Mouse (Mus musculus) heart, embryonic 16.5 days (tissue): Measurements from ENCODE around the gene Pcyt1a. TPM values are rescaled to one million over a fixed set of nuclear protein-coding genes. Genes with fewer than 3 reads are reported as not detected.

Experiments used
- ATAC-seq: fragments of 200-750 bp; cut with Nextera tagmentation; replicated peaks from 2 replicates; pipeline ENCODE4 v1.8.0; 2017; ENCODE audit warnings: moderate number of reproducible peaks; ENCODE audit not compliant: insufficient read depth, low FRiP score; ENCODE audit errors: extremely low read depth
- H3K27ac ChIP-seq: fragments of 300-500 bp; sonication (generic); 2 replicates; pipeline ENCODE4 v1.5.1; 2014; ENCODE audit warnings: mild to moderate bottlenecking, low read length, control low read depth, moderate library complexity
- H3K27me3 ChIP-seq: fragments of 300-500 bp; sonication (generic); 2 replicates; pipeline ENCODE4 v1.6.1; 2014; ENCODE audit warnings: low read length, mixed read lengths; ENCODE audit not compliant: control insufficient read depth, insufficient read depth
- H3K36me3 ChIP-seq: fragments of 300-500 bp; sonication (generic); 2 replicates; pipeline ENCODE4 v1.6.1; 2014; ENCODE audit not compliant: control insufficient read depth, insufficient read depth
- H3K4me1 ChIP-seq: fragments of 300-500 bp; sonication (generic); 2 replicates; pipeline ENCODE4 v1.6.1; 2014; ENCODE audit warnings: low read length, mixed read lengths; ENCODE audit not compliant: control insufficient read depth, insufficient read depth
- H3K4me2 ChIP-seq: fragments of 300-500 bp; sonication (generic); 2 replicates; pipeline ENCODE4 v1.6.1; 2014; ENCODE audit warnings: low read depth, mild to moderate bottlenecking, control low read depth, low read length
- H3K4me3 ChIP-seq: fragments of 300-500 bp; sonication (generic); 2 replicates; pipeline ENCODE4 v1.5.1; 2014; ENCODE audit warnings: mild to moderate bottlenecking, control low read depth, low read length
- H3K9ac ChIP-seq: fragments of 300-500 bp; sonication (generic); 2 replicates; pipeline ENCODE4 v1.6.1; 2014; ENCODE audit warnings: low read length, control low read depth
- H3K9me3 ChIP-seq: fragments of 300-500 bp; sonication (generic); replicated peaks from 2 replicates; pipeline ENCODE4 v1.6.1; 2016; ENCODE audit warnings: low read length; ENCODE audit not compliant: control insufficient read depth
- WGBS: fragments of 180-500 bp; shearing (Covaris S2); extraction: QIAGEN DNeasy Blood & Tissue Kit; methylation state at CpG from one replicate; pipeline ENCODE4 v1.1.7; 2014; 5-methylcytosine and 5-hydroxymethylcytosine counted together
- polyA plus RNA-seq: library from polyadenylated mRNA; unstranded; fragments of >200 nt; fragmentation: Nextera tagmentation; extraction: Ambion mirVana; gene quantifications from 2 replicates; pipeline ENCODE4 v1.2.1, GENCODE M21; 2015

Gene Pcyt1a
- polyA plus RNA-seq, 1 experiment from 2014 or later = 38.8 TPM

DNA sequence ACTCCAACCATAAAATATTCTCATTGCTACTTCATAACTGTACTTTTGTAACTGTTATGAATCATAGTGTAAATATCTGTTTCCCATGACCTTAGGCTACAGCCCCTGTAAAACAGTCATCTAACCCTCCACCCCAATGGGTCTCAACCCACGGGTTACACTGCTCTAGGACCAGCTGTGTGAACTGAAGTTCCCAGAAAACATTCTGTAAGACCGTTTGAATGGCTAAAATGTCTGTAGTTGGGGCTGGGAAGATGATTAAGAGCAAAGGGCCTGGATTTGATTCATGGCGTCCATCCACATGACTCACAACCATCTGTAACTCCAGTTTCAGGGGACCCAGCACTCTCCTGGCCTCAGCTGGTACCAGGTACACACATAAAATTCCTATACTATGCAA is 32.5 kb upstream of the Pcyt1a start:
- H3K9ac ChIP-seq = no peak overlapping the region
- no peak overlapping the region for H3K27ac ChIP-seq
- no peaks in the 10 kb centered on the region for H3K9me3 ChIP-seq
- no peak overlapping the region for H3K4me2 ChIP-seq
- H3K4me3 ChIP-seq = no peak overlapping the region
- no peaks in the 10 kb centered on the region for H3K27me3 ChIP-seq
- 70% methylated on average over 3 of the region's 3 CpGs for WGBS
- H3K4me1 ChIP-seq = no peaks in the 10 kb centered on the region
- ATAC-seq = no peak
- H3K36me3 ChIP-seq = peaks cover 3% of the 10 kb centered on the region; the same call in 1 of the 2 replicates

GRCm38 (mm10) chr16:32400267-32400666 is 30.5 kb upstream of the Pcyt1a start, which contains the start of gene Tm4sf19:
Gene Tm4sf19 (plus strand): TSS chr16:32400506.
- Histone ChIP-seq H3K4me2 (no peak within 1 kb of the TSS), H3K9ac (no peak within 1 kb of the TSS), H3K36me3 (no peaks in the 10 kb centered on the region), H3K27ac (no peak within 1 kb of the TSS), H3K4me3 (no peak within 1 kb of the TSS), H3K4me1 (no peaks in the 10 kb centered on the region), H3K27me3 (no peaks in the 10 kb centered on the region), H3K9me3 (no peaks in the 10 kb centered on the region)
- ATAC-seq = no peak
- 83% methylated on average over 7 of the region's 7 CpGs for WGBS

DNA sequence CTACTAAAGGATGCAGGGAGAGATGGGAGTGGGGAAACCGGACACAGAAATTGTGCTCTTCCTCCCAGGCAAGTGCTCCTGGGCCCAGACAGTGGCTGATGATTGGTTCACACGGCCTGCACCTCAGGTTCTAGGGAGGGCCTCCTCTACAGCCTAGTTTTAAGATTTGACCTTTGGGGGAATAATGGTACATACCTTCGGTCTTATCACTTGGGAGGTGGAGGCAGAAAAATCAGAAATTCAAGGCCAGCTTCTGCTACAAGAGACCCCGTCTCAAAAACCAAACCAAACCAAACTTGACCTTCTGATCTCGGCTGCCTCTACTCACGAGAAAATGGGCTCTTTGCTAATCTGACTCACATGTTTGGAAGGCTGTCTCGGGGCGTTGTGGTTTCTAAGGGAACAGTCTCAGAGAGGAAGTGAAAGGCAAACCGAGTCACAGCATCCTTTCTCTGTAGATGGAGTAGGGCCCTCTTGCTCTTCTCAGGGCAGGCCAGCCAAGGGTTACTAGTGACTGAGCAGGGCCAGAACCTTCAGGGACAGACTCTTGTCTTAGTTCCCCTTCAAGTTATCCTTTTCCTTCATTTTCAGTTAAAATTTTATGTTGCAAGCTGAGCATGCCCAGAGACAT is 29.3 kb upstream of the Pcyt1a start:
- ATAC-seq = no peak

GRCm38 (mm10) chr16:32402818-32403217 is 27.9 kb upstream of the Pcyt1a start:
- ATAC-seq = no peak
- no peaks in the 10 kb centered on the region for H3K36me3 ChIP-seq
- H3K4me3 ChIP-seq = no peak overlapping the region
- no peak overlapping the region for H3K9ac ChIP-seq
- H3K4me1 ChIP-seq = no peaks in the 10 kb centered on the region
- H3K27me3 ChIP-seq = no peaks in the 10 kb centered on the region
- WGBS = 72% methylated on average over 3 of the region's 3 CpGs
- H3K4me2 ChIP-seq = no peak overlapping the region
- no peak overlapping the region for H3K27ac ChIP-seq
- no peaks in the 10 kb centered on the region for H3K9me3 ChIP-seq

More for the DNA sequence above, 29.3 kb upstream of the Pcyt1a start:
- H3K4me2 ChIP-seq = no peak overlapping the region
- H3K9me3 ChIP-seq = no peaks in the 10 kb centered on the region
- no peak overlapping the region for H3K9ac ChIP-seq
- H3K27ac ChIP-seq = no peak overlapping the region
- H3K4me1 ChIP-seq = no peaks in the 10 kb centered on the region
- no peaks in the 10 kb centered on the region for H3K27me3 ChIP-seq
- WGBS = 68% methylated on average over 9 of the region's 9 CpGs
- no peaks in the 10 kb centered on the region for H3K36me3 ChIP-seq
- no peak overlapping the region for H3K4me3 ChIP-seq

DNA sequence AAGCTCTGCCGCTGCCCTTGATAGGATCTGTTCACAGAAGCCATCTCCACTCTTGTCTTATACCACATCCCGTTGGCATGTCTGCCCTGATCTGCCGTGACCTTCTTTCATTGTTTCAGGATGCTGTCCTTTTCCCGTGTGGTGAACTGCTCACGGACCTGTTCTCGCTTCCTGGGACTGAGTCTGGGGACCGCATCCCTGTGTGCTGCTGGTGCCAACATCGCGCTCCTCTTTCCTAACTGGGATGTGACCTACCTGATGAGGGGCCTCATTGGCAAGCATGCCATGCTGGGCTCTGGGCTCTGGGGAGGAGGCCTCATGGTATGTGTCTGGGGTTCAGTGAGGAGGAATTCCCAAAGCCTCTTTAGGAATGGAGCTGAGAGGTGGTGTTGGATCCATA is 25.0 kb upstream of the Pcyt1a start:
- no peak overlapping the region for H3K4me2 ChIP-seq

GRCm38 (mm10) chr16:32406671-32407070 is 24.1 kb upstream of the Pcyt1a start:
- 72% methylated on average over 6 of the region's 6 CpGs for WGBS

More for the DNA sequence above, 25.0 kb upstream of the Pcyt1a start:
- Histone ChIP-seq H3K27ac (no peak overlapping the region), H3K4me3 (no peak overlapping the region), H3K36me3 (no peaks in the 10 kb centered on the region), H3K9me3 (no peaks in the 10 kb centered on the region), H3K9ac (no peak overlapping the region), H3K4me1 (no peaks in the 10 kb centered on the region), H3K27me3 (no peaks in the 10 kb centered on the region)
- ATAC-seq = no peak
- WGBS = 87% methylated on average over 9 of the region's 9 CpGs

DNA sequence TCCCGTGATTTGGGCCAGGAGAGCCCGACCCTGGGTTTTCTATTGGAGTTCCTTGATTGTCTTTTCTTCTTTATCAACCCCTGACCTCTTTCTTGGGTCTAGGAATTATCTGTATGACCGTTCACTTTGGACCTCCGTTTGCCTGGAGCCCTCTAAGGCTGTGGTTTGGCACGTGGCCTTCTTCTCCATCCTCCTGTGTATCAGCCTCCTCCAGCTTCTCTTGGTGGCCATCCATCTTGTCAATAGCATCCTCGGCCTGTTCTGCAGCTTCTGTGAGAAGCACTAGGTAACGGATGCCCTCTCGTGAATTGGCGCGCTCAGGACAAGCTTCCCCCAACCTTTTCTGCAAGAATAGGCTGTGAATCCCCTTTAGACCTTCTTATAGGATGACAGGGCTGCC is 23.0 kb upstream of the Pcyt1a start:
- no peak overlapping the region for H3K27ac ChIP-seq
- no peak overlapping the region for H3K9ac ChIP-seq
- H3K4me1 ChIP-seq = no peaks in the 10 kb centered on the region
- H3K36me3 ChIP-seq = no peaks in the 10 kb centered on the region
- no peak overlapping the region for H3K4me3 ChIP-seq
- H3K27me3 ChIP-seq = no peaks in the 10 kb centered on the region
- ATAC-seq = no peak
- H3K9me3 ChIP-seq = no peaks in the 10 kb centered on the region
- WGBS = 71% methylated on average over 10 of the region's 10 CpGs
- no peak overlapping the region for H3K4me2 ChIP-seq

More at GRCm38 (mm10) chr16:32406671-32407070, 24.1 kb upstream of the Pcyt1a start:
- no peak overlapping the region for H3K9ac ChIP-seq
- no peaks in the 10 kb centered on the region for H3K36me3 ChIP-seq
- H3K9me3 ChIP-seq = no peaks in the 10 kb centered on the region
- H3K4me3 ChIP-seq = no peak overlapping the region
- ATAC-seq = no peak
- no peaks in the 10 kb centered on the region for H3K27me3 ChIP-seq
- no peak overlapping the region for H3K4me2 ChIP-seq
- H3K27ac ChIP-seq = no peak overlapping the region
- H3K4me1 ChIP-seq = no peaks in the 10 kb centered on the region

GRCm38 (mm10) chr16:32417457-32417856 is 13.3 kb upstream of the Pcyt1a start:
- no peaks in the 10 kb centered on the region for H3K36me3 ChIP-seq
- peaks cover 12% of the 10 kb centered on the region for H3K4me1 ChIP-seq
- H3K27me3 ChIP-seq = no peaks in the 10 kb centered on the region
- no peak overlapping the region for H3K4me3 ChIP-seq
- H3K9ac ChIP-seq = no peak overlapping the region
- no peak overlapping the region for H3K27ac ChIP-seq
- 44% methylated on average over 1 of the region's 1 CpGs for WGBS
- H3K4me2 ChIP-seq = no peak overlapping the region
- no peak for ATAC-seq
- H3K9me3 ChIP-seq = no peaks in the 10 kb centered on the region

- peak within 1 kb of the TSS; percentile 86 for H3K27ac ChIP-seq
Measured at GRCm38 (mm10) chr16:32419517-32420483, 10.9 kb upstream of the Pcyt1a start, which contains the start of gene Tctex1d2. Gene Tctex1d2 (plus strand): TSS chr16:32419702.

More at GRCm38 (mm10) chr16:32419517-32420483, 10.9 kb upstream of the Pcyt1a start, which contains the start of gene Tctex1d2:
- Histone ChIP-seq H3K27me3 (no peaks in the 10 kb centered on the region), H3K4me1 (peaks cover 12% of the 10 kb centered on the region), H3K9me3 (no peaks in the 10 kb centered on the region), H3K9ac (peak within 1 kb of the TSS; percentile 78), H3K4me3 (peak within 1 kb of the TSS; percentile 76), H3K36me3 (no peaks in the 10 kb centered on the region), H3K4me2 (peak within 1 kb of the TSS; percentile 66)
- 2% methylated on average over 45 of the region's 45 CpGs for WGBS
- peak; percentile 96 for ATAC-seq
